Mouse (Mus musculus) embryonic fibroblast, embryonic 13.5 days (primary cell): Measurements from ENCODE around the gene Tsc22d4. TPM values are rescaled to one million over a fixed set of nuclear protein-coding genes. Genes with fewer than 3 reads are reported as not detected.

Source experiments
- H3K27ac ChIP-seq: 2 replicates; pipeline ENCODE4 v1.5.1; 2012; ENCODE audit warnings: low read length, control low read depth, inconsistent platforms; ENCODE audit not compliant: insufficient read depth
- H3K4me1 ChIP-seq: 2 replicates; pipeline ENCODE4 v1.6.1; 2011; ENCODE audit warnings: low read length; ENCODE audit not compliant: control insufficient read depth, insufficient read depth
- H3K4me3 ChIP-seq: 2 replicates; pipeline ENCODE4 v1.5.1; 2011; ENCODE audit warnings: mild to moderate bottlenecking, control low read depth, low read length; ENCODE audit not compliant: insufficient read depth
- CTCF ChIP-seq: IDR thresholded peaks from 2 replicates; pipeline ENCODE4 v1.5.1; 2011; ENCODE audit warnings: mild to moderate bottlenecking, control low read depth, low read length, moderate library complexity, borderline replicate concordance; ENCODE audit not compliant: insufficient read depth
- POLR2A ChIP-seq: IDR thresholded peaks from 2 replicates; pipeline ENCODE4 v1.6.1; 2011; ENCODE audit warnings: low read depth, mild to moderate bottlenecking, control low read depth, low read length, moderate library complexity
- polyA plus RNA-seq: library from polyadenylated mRNA; stranded (reverse); fragments of >200 nt; gene quantifications from 2 replicates; pipeline ENCODE4 v1.2.4, GENCODE M21; 2011; ENCODE audit warnings: low read depth; ENCODE audit not compliant: missing spikeins, insufficient read length

Gene Tsc22d4
- polyA plus RNA-seq, 1 experiment = 71.5 TPM

- TF ChIP-seq CTCF (no peak), POLR2A (no peak)
- H3K4me1 ChIP-seq = peaks cover 4% of the 10 kb centered on the region; the same call in 1 of the 2 replicates
- H3K27ac ChIP-seq = no peak overlapping the region
- no peak overlapping the region for H3K4me3 ChIP-seq
These were observed 42.6 kb downstream of the Tsc22d4 start for GRCm38 (mm10) chr5:137788171-137788570.

GRCm38 (mm10) chr5:137788946-137789531 lies 43.5 kb downstream of the Tsc22d4 start:
- H3K27ac ChIP-seq = no peak overlapping the region
- TF ChIP-seq CTCF (no peak), POLR2A (no peak)
- peaks cover 4% of the 10 kb centered on the region; the same call in 1 of the 2 replicates for H3K4me1 ChIP-seq
- H3K4me3 ChIP-seq = no peak overlapping the region

- Histone ChIP-seq H3K27ac (no peak overlapping the region), H3K4me3 (no peak overlapping the region), H3K4me1 (0 out of 2 replicates have a peak, but pooled peaks cover 1% of the 10 kb centered on the region)
- no peak for TF ChIP-seq CTCF
- no peak for TF ChIP-seq POLR2A
These were observed 46.0 kb downstream of the Tsc22d4 start for GRCm38 (mm10) chr5:137791553-137791952.

GRCm38 (mm10) chr5:137796606-137797005 lies 51.1 kb downstream of the Tsc22d4 start:
- H3K4me3 ChIP-seq = no peak overlapping the region
- 0 out of 2 replicates have a peak, but pooled peaks cover 5% of the 10 kb centered on the region for H3K4me1 ChIP-seq
- TF ChIP-seq POLR2A = no peak
- no peak for TF ChIP-seq CTCF
- no peak overlapping the region for H3K27ac ChIP-seq

- no peak for TF ChIP-seq CTCF
- no peak for TF ChIP-seq POLR2A
- Histone ChIP-seq H3K27ac (no peak overlapping the region), H3K4me3 (no peak overlapping the region), H3K4me1 (0 out of 2 replicates have a peak, but pooled peaks cover 5% of the 10 kb centered on the region)
These were observed 55.4 kb downstream of the Tsc22d4 start for GRCm38 (mm10) chr5:137800917-137801316.

- no peak overlapping the region for H3K4me3 ChIP-seq
- no peaks in the 10 kb centered on the region for H3K4me1 ChIP-seq
- H3K27ac ChIP-seq = no peak overlapping the region
- TF ChIP-seq CTCF (no peak), POLR2A (no peak)
These were observed 60.6 kb downstream of the Tsc22d4 start for GRCm38 (mm10) chr5:137806158-137806557.

GRCm38 (mm10) chr5:137808316-137808715 lies 62.8 kb downstream of the Tsc22d4 start:
- no peaks in the 10 kb centered on the region for H3K4me1 ChIP-seq
- no peak overlapping the region for H3K27ac ChIP-seq
- no peak overlapping the region for H3K4me3 ChIP-seq
- TF ChIP-seq CTCF = no peak
- TF ChIP-seq POLR2A = no peak

GRCm38 (mm10) chr5:137817466-137818222 lies 72.1 kb downstream of the Tsc22d4 start:
- Histone ChIP-seq H3K4me1 (no peaks in the 10 kb centered on the region), H3K27ac (no peak overlapping the region), H3K4me3 (no peak overlapping the region)
- TF ChIP-seq CTCF (no peak), POLR2A (no peak)

Other genes with a start within 250 kb of the Tsc22d4 start
- 14.6 and 16.8 TPM in 2 replicates for gene Pop7, start 243.2 kb upstream of the Tsc22d4 start, polyA plus RNA-seq
- 12.1 and 17.7 TPM in 2 replicates for gene Gigyf1, start 227.2 kb upstream of the Tsc22d4 start, polyA plus RNA-seq
- gene Epo, start 212.5 kb upstream of the Tsc22d4 start, polyA plus RNA-seq = not detected in 2 replicates
- gene Gnb2, start 212.2 kb upstream of the Tsc22d4 start, polyA plus RNA-seq = 358 and 390 TPM in 2 replicates
- not detected in 2 replicates for gene Actl6b, start 192.2 kb upstream of the Tsc22d4 start, polyA plus RNA-seq
- 0.67 and 0.68 TPM in 2 replicates for gene Tfr2, start 175.9 kb upstream of the Tsc22d4 start, polyA plus RNA-seq
- 35.4 and 41.3 TPM in 2 replicates for gene Mospd3, start 144.7 kb upstream of the Tsc22d4 start, polyA plus RNA-seq
- 732 and 740 TPM in 2 replicates for gene Pcolce, start 131.9 kb upstream of the Tsc22d4 start, polyA plus RNA-seq
- gene Fbxo24, start 116.7 kb upstream of the Tsc22d4 start, polyA plus RNA-seq = 0.60 and 0.67 TPM in 2 replicates
- gene Lrch4, start 116.6 kb upstream of the Tsc22d4 start, polyA plus RNA-seq = 17.5 and 29.1 TPM in 2 replicates
- 3.0 and 3.5 TPM in 2 replicates for gene Gm20605, start 116.6 kb upstream of the Tsc22d4 start, polyA plus RNA-seq
- gene Sap25, start 104.4 kb upstream of the Tsc22d4 start, polyA plus RNA-seq = 2.5 and 3.4 TPM in 2 replicates
- 0.22 and 0.37 TPM in 2 replicates for gene Irs3, start 100.0 kb upstream of the Tsc22d4 start, polyA plus RNA-seq
- 15.1 and 22.0 TPM in 2 replicates for gene Agfg2, start 61.0 kb upstream of the Tsc22d4 start, polyA plus RNA-seq
- gene Nyap1, start 4.1 kb upstream of the Tsc22d4 start, polyA plus RNA-seq = 5.7 and 7.0 TPM in 2 replicates
- 11.5 and 14.6 TPM in 2 replicates for gene Ppp1r35, start 33.1 kb downstream of the Tsc22d4 start, polyA plus RNA-seq
- gene Mepce, start 41.9 kb downstream of the Tsc22d4 start, polyA plus RNA-seq = 27.7 and 34.8 TPM in 2 replicates
- 3.5 and 7.1 TPM in 2 replicates for gene Zcwpw1, start 42.1 kb downstream of the Tsc22d4 start, polyA plus RNA-seq
- gene Pilra, start 90.6 kb downstream of the Tsc22d4 start, polyA plus RNA-seq = 0.53 TPM in 1 of 2 replicates, not detected in the other
- gene Pilrb1, start 112.4 kb downstream of the Tsc22d4 start, polyA plus RNA-seq = not detected in 2 replicates
- gene Pilrb2, start 126.1 kb downstream of the Tsc22d4 start, polyA plus RNA-seq = not detected in 2 replicates
- not detected in 2 replicates for gene Cyp3a13, start 175.9 kb downstream of the Tsc22d4 start, polyA plus RNA-seq
- 0.18 TPM in 1 of 2 replicates, not detected in the other for gene Gjc3, start 217.4 kb downstream of the Tsc22d4 start, polyA plus RNA-seq
- not detected in 2 replicates for gene Azgp1, start 235.8 kb downstream of the Tsc22d4 start, polyA plus RNA-seq